23 mouse cellular contexts compared by ENCODE assay signal in genomic region chr12:42063745-42064144, GRCm38 (mm10).
DNase-seq lines count a peak whose midpoint lies in the region; ATAC-seq lines count a peak whose summit lies in the region.
"Had no signal": no experiment of that assay in that cellular context is flagged by ENCODE, and none has a peak within 500 bp of the region (broad histone marks: within the 10 kb centered on the region; RNA-seq: fewer than 3 reads in every experiment).

No protein-coding gene starts in this region.

- H3K9ac ChIP-seq in lung, embryonic 16.5 days (ENCODE audit: low read length), result no peak overlapping the region
- H3K9ac ChIP-seq: embryonic facial prominence, embryonic 15.5 days; forebrain, embryonic 15.5 days; heart, embryonic 13.5 days; hindbrain, embryonic 15.5 days had no signal

- H3K36me3 ChIP-seq in lung, embryonic 16.5 days (ENCODE audit: control insufficient read depth, insufficient read depth, low read length), result no peaks in the 10 kb centered on the region
- H3K36me3 ChIP-seq: embryonic facial prominence, embryonic 15.5 days; forebrain, embryonic 15.5 days; heart, embryonic 13.5 days; hindbrain, embryonic 15.5 days had no signal

- H3K27ac ChIP-seq in lung, embryonic 16.5 days (ENCODE audit: low read length), result no peak overlapping the region
- H3K27ac ChIP-seq: embryonic facial prominence, embryonic 15.5 days; forebrain, embryonic 15.5 days; heart, embryonic 13.5 days; hindbrain, embryonic 15.5 days had no signal

- ATAC-seq in lung, embryonic 16.5 days (ENCODE audit: low read depth), result peak; percentile 56
- ATAC-seq: activated CD4-positive, CD25-positive, alpha-beta regulatory T cell, adult 4 months; forebrain, embryonic 15.5 days; Patski had no signal

- no peaks in the 10 kb centered on the region for H3K4me1 ChIP-seq in lung, embryonic 16.5 days (replicated peaks; ENCODE audit: control insufficient read depth, insufficient read depth, low read length)
- H3K4me1 ChIP-seq: embryonic facial prominence, embryonic 15.5 days; forebrain, embryonic 15.5 days; heart, embryonic 13.5 days; hindbrain, embryonic 15.5 days had no signal

- no peaks in the 10 kb centered on the region for H3K9me3 ChIP-seq in lung, embryonic 16.5 days (ENCODE audit: control insufficient read depth, low read length)
- H3K9me3 ChIP-seq: embryonic facial prominence, embryonic 15.5 days; forebrain, embryonic 15.5 days; heart, embryonic 13.5 days; hindbrain, embryonic 15.5 days had no signal

- no peak for DNase-seq in lung, postnatal 4 days
- peak; percentile 15 for DNase-seq in Muller cell, postnatal 12 days (ENCODE audit: inconsistent ontology term)
- DNase-seq in lung, postnatal 10 days, result peak; percentile 2
- no peak for DNase-seq in right cerebral cortex, postnatal 25 days
- no peak for DNase-seq in ovary, postnatal 10 days (ENCODE audit: low spot score)
- no peak for DNase-seq in natural killer cell, adult 2 months (ENCODE audit: low spot score in 2 of 2)
- DNase-seq: adrenal gland, adult 2 months; adrenal gland, postnatal 36 days; B cell, adult 2 months; cerebellum, adult 2 months; cerebellum, postnatal 14 days; embryo, embryonic 11 days; gastrocnemius, postnatal 36 days; heart, adult 11 months; heart, postnatal 36 days had no signal

- no peak overlapping the region for H3K4me3 ChIP-seq in lung, embryonic 16.5 days (ENCODE audit: low read length)
- H3K4me3 ChIP-seq: embryonic facial prominence, embryonic 15.5 days; erythroblast, embryonic 14.5 days; forebrain, embryonic 15.5 days; heart, embryonic 13.5 days; hindbrain, embryonic 15.5 days had no signal

- H3K27me3 ChIP-seq in lung, embryonic 16.5 days (ENCODE audit: control insufficient read depth, insufficient read depth, low read depth, low read length), result no peaks in the 10 kb centered on the region
- H3K27me3 ChIP-seq: embryonic facial prominence, embryonic 15.5 days; forebrain, embryonic 15.5 days; heart, embryonic 13.5 days; hindbrain, embryonic 15.5 days had no signal

- no peak overlapping the region for H3K4me2 ChIP-seq in lung, embryonic 16.5 days (ENCODE audit: low read depth, low read length)
- H3K4me2 ChIP-seq: embryonic facial prominence, embryonic 15.5 days; forebrain, embryonic 15.5 days; heart, embryonic 13.5 days; hindbrain, embryonic 15.5 days had no signal

Comparison
In these comparisons a context has a peak if more than half of its experiments do, and no peak if none do; other contexts are left out.
1. DNase-seq: peak in Muller cell, postnatal 12 days (single experiment) and lung, postnatal 10 days (single experiment); none in lung, postnatal 4 days (0 of 2), right cerebral cortex, postnatal 25 days (single experiment), ovary, postnatal 10 days (single experiment) and natural killer cell, adult 2 months (0 of 2).